Mouse (Mus musculus) regulatory T cell (primary cell): ENCODE measurements around the gene Mvp.

Experiments used
- in situ Hi-C: fragments of 300-600 bp; cut with MboI, MseI; formaldehyde crosslinking; loops from one replicate; pipeline ENCODE4 v1.15.1; 2025; ENCODE audit warnings: high pct_unique_total_duplicates

Mvp gene

GRCm38 (mm10) chr7:126950647-126951615, 63.5 kb downstream of the Mvp start:
- in situ Hi-C loops, result loop anchor here (5.0 kb wide), 1 partner anchor 119 kb away; the partner anchor contains the start of gene 4930451I11Rik

GRCm38 (mm10) chr7:126949793-126950646, 64.4 kb downstream of the Mvp start, which contains the start of gene Sez6l2:
Gene Sez6l2, plus strand, starts transcription at chr7:126950563.
- in situ Hi-C loops, result loop anchor here (5.0 kb wide), 1 partner anchor 118 kb away; the partner anchor contains the start of gene 4930451I11Rik

DNA sequence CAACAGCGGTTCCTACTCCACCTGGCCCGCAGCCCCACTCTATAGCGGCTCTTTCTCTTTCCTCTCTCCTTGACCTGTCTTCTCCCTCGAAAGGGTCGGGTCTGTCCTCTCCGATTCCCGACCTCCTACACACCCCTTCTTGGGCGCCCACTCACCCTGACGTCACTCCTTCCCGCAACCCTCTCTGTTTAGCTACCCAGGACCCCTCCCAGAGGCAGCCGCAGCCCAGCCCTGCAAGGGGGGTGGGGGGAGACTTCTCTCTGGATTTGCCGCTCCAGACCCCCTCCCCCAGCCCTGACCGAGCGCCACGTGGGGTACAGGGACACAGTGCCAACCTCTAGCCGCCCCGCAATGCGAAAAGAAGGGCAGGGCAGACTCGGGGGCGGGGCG, 65.0 kb downstream of the Mvp start, which contains the start of gene Asphd1:
TSS of gene Asphd1 (minus strand) at position 180 of the 390 bp plus-strand sequence.
- in situ Hi-C loops, result no loop called here

GRCm38 (mm10) chr7:126948626-126949025, 65.8 kb downstream of the Mvp start:
- in situ Hi-C loops, result no loop called here

- in situ Hi-C loops, result no loop called here
Observed at GRCm38 (mm10) chr7:126946530-126946929, 67.9 kb downstream of the Mvp start.

- in situ Hi-C loops, result no loop called here
Observed at GRCm38 (mm10) chr7:126941801-126942200, 72.6 kb downstream of the Mvp start.

DNA sequence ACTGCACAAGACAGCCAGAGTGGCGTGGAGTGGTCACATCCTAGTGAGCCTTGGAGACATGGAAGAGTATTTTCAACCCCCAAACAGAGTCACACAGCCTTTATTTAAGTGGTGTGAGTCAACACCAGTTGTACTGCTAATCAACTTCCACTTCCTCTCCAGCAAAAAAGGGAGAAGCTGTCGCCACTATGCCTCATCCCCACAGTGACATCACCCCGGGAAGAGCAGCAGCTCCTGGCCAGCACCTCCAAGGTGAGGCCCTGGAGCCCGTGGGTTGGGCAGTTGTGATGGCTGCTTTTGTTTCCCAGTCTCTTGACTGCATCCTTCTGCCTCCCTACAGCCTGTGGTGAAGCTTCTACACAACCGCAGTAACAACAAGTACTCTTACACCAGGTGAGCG, 73.2 kb downstream of the Mvp start:
- in situ Hi-C loops, result no loop called here
